Mouse (Mus musculus) embryonic fibroblast, embryonic 13.5 days (primary cell): Measurements from ENCODE around the gene Cpt1a. TPM values are rescaled to one million over a fixed set of nuclear protein-coding genes. Genes with fewer than 3 reads are reported as not detected.

ENCODE experiments used
- H3K27ac ChIP-seq: 2 replicates; pipeline ENCODE4 v1.5.1; 2012; ENCODE audit warnings: low read length, control low read depth, inconsistent platforms; ENCODE audit not compliant: insufficient read depth
- H3K4me1 ChIP-seq: 2 replicates; pipeline ENCODE4 v1.6.1; 2011; ENCODE audit warnings: low read length; ENCODE audit not compliant: control insufficient read depth, insufficient read depth
- H3K4me3 ChIP-seq: 2 replicates; pipeline ENCODE4 v1.5.1; 2011; ENCODE audit warnings: mild to moderate bottlenecking, control low read depth, low read length; ENCODE audit not compliant: insufficient read depth
- CTCF ChIP-seq: IDR thresholded peaks from 2 replicates; pipeline ENCODE4 v1.5.1; 2011; ENCODE audit warnings: mild to moderate bottlenecking, control low read depth, low read length, moderate library complexity, borderline replicate concordance; ENCODE audit not compliant: insufficient read depth
- POLR2A ChIP-seq: IDR thresholded peaks from 2 replicates; pipeline ENCODE4 v1.6.1; 2011; ENCODE audit warnings: low read depth, mild to moderate bottlenecking, control low read depth, low read length, moderate library complexity
- polyA plus RNA-seq: library from polyadenylated mRNA; stranded (reverse); fragments of >200 nt; gene quantifications from 2 replicates; pipeline ENCODE4 v1.2.4, GENCODE M21; 2011; ENCODE audit warnings: low read depth; ENCODE audit not compliant: missing spikeins, insufficient read length

Gene Cpt1a
- polyA plus RNA-seq, 1 experiment, result 38.0 TPM

DNA sequence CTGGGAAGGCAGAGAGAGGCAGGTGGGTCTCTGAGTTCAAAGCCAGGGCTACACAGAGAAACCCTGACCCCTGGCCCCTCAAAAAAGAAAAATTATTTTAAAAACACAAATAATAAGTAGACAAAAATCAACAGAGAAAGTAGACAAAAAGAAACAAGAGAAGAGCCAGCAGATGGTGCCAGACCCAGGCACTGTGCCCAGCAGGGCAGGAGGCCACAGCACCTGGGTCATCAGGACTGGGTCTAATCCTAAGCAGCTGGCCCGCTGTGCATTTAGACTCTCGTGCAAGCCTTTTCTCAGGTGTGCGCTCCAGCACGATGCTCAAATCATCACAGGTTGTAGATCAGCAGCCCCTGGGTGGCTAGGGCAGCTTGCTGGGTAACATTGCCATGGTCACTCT is 41.4 kb downstream of the Cpt1a start:
- Histone ChIP-seq H3K4me3 (no peak overlapping the region), H3K4me1 (no peaks in the 10 kb centered on the region), H3K27ac (no peak overlapping the region)
- no peak for TF ChIP-seq POLR2A
- no peak for TF ChIP-seq CTCF

DNA sequence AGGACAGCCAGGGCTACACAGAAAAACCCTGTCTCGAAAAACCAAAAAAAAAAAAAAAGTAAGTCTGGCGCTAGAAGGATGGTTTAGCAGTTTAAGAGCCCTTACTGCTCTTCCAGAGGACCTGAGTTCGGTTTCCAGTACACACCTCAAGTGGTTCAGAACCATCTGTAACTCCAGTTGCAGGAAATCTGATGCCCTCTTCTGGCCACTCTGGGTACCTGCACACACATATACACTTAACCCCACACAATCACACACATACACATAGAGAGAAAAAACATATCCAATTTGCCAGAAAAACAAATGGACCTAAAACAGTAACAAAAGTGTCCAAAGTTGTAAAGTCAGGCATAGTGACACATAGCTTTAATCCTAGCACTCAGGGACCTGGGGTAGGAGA is 43.0 kb downstream of the Cpt1a start:
- Histone ChIP-seq H3K4me3 (no peak overlapping the region), H3K4me1 (no peaks in the 10 kb centered on the region), H3K27ac (no peak overlapping the region)
- TF ChIP-seq POLR2A (no peak), CTCF (no peak)

- Histone ChIP-seq H3K4me1 (no peaks in the 10 kb centered on the region), H3K27ac (no peak overlapping the region), H3K4me3 (no peak overlapping the region)
- TF ChIP-seq POLR2A (no peak), CTCF (no peak)
Measured at GRCm38 (mm10) chr19:3368276-3368675, 46.1 kb downstream of the Cpt1a start.

GRCm38 (mm10) chr19:3373380-3373779 is 51.2 kb downstream of the Cpt1a start:
- H3K4me3 ChIP-seq, result no peak overlapping the region
- TF ChIP-seq POLR2A (no peak), CTCF (no peak)
- peaks cover 2% of the 10 kb centered on the region; the same call in 1 of the 2 replicates for H3K4me1 ChIP-seq
- H3K27ac ChIP-seq, result no peak overlapping the region

GRCm38 (mm10) chr19:3374028-3374427 is 51.9 kb downstream of the Cpt1a start:
- Histone ChIP-seq H3K27ac (no peak overlapping the region), H3K4me1 (peaks cover 2% of the 10 kb centered on the region; the same call in 1 of the 2 replicates), H3K4me3 (no peak overlapping the region)
- TF ChIP-seq CTCF (no peak), POLR2A (no peak)

DNA sequence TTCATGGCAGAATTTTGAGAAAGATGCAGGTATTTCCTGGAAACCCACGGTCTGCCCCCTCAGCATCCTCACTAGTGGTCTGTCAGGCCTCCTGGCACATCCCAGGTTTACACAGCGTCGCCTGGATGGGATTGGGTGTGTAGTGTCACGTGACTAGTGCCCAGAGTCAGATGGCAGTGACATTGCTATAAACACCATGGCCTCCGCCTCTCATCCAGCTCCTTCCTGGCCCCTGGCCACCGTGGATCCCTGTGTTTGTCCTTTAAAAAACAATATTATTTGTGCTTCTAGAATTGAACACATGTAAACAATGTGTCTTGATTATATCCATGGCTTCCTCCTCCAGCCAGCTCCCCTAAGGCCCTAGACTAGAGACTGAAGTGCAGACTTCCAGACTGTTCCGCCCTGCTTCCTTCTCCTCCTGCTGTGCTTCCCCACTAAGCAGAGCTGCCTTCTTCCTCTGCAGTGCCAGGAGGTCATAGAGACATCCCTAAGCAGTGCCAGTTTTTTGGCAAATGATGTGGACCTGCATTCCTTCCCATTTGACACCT is 53.9 kb downstream of the Cpt1a start:
- H3K4me3 ChIP-seq, result no peak overlapping the region
- TF ChIP-seq POLR2A (no peak), CTCF (no peak)
- H3K27ac ChIP-seq, result no peak overlapping the region
- peaks cover 2% of the 10 kb centered on the region; the same call in 1 of the 2 replicates for H3K4me1 ChIP-seq

DNA sequence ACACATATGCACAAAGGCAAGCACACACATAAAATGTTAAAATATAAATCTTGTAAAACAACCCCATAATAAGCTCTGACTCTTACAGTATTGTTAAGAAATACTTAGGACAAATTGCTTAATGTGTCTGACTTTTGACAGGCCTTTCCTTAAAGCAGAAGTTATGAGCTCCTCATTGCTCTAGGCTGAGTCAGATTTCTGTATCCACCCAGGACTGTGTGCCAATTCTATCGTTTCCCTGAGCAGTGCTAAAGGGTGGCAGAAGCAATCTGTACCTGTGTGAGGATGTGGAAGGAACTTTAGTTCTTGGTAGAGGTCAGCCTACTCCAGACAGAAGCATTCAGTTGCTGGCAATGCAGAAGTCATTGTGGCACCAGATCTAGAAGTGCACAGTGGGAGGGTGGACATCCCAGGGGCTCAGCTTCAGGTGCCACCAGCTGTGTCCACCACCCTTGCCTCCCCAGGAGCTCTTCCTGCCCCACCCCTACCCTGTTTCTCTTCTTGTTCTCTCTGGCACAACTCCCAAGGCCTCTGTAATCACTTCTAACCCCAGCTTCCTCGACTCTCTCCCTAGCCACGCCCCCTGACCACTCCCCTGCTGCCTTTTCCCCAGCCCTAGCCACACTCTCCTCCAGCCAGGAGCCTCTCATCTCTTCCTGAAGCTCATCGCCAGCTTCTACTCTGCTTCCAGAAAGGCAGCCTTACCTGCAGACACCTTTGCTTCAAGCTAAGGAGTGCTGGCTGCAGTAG is 55.0 kb downstream of the Cpt1a start:
- TF ChIP-seq POLR2A (no peak), CTCF (no peak)
- H3K4me3 ChIP-seq, result no peak overlapping the region
- H3K27ac ChIP-seq, result peak overlapping the region; percentile 49
- peaks cover 2% of the 10 kb centered on the region; the same call in 1 of the 2 replicates for H3K4me1 ChIP-seq

DNA sequence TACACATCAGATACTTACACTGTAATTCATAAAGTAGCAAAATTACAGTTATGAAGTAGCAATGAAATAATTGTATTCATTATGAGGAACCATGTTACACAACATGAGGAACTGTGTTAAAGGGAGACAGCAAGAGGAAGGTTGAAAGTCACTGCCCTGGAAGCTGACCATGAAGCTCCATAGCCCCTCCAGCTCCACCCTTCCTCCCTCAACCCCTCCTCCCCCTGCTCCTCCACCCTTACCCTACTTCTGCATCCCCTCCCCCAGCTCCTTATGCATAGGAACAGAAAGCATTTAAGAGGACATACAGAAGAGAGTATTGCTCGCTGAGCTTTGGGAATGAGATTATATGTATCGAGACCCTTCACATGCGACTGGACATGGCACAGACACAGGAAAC is 56.5 kb downstream of the Cpt1a start:
- peaks cover 2% of the 10 kb centered on the region; the same call in 1 of the 2 replicates for H3K4me1 ChIP-seq
- H3K4me3 ChIP-seq, result no peak overlapping the region
- H3K27ac ChIP-seq, result no peak overlapping the region
- TF ChIP-seq CTCF (no peak), POLR2A (no peak)

- Histone ChIP-seq H3K4me3 (no peak overlapping the region), H3K27ac (no peak overlapping the region), H3K4me1 (no peaks in the 10 kb centered on the region)
- TF ChIP-seq POLR2A (no peak), CTCF (no peak)
Measured at GRCm38 (mm10) chr19:3388061-3388460, 65.9 kb downstream of the Cpt1a start.

DNA sequence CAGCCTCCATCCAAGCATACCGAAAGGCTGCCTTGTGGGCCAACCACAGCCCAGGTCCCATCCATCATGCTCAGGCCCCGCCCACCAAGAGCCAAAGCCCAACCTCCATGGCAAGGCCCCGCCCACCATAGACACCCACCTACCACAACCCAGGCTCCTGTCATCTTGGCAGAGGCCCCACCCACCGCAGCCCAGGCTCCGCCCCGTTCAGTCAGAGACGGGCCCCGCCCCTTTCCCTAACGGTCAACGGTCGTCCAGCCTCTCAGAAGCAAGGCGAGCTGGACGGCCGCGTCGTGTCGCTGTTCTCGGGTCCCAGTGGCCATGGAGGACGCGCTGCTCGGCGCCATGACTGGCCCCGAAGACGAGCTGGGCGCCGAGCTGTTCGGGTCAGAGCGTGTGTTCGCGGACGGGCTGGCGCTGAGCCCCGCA is 66.5 kb downstream of the Cpt1a start, which contains the start of gene Tesmin:
Gene Tesmin (plus strand): TSS at position 229 of the 429 bp plus-strand sequence.
- peak; percentile 61; the same call in 1 of the 2 replicates for TF ChIP-seq CTCF
- no peak; the same call in 1 of the 2 replicates for TF ChIP-seq POLR2A
- 0 out of 2 replicates have a peak within 1 kb of the TSS, but pooled peaks have one; percentile 4 for H3K27ac ChIP-seq
- peak within 1 kb of the TSS; percentile 21; the same call in 1 of the 2 replicates for H3K4me3 ChIP-seq
- no peaks in the 10 kb centered on the region for H3K4me1 ChIP-seq
